Mouse (Mus musculus): ENCODE measurements around the gene Sult2b1. TPM values are rescaled to one million over a fixed set of nuclear protein-coding genes. Genes with fewer than 3 reads are reported as not detected.

The Sult2b1 gene
- polyA plus RNA-seq, 2 experiments: 0.35 to 0.43 TPM

DNA sequence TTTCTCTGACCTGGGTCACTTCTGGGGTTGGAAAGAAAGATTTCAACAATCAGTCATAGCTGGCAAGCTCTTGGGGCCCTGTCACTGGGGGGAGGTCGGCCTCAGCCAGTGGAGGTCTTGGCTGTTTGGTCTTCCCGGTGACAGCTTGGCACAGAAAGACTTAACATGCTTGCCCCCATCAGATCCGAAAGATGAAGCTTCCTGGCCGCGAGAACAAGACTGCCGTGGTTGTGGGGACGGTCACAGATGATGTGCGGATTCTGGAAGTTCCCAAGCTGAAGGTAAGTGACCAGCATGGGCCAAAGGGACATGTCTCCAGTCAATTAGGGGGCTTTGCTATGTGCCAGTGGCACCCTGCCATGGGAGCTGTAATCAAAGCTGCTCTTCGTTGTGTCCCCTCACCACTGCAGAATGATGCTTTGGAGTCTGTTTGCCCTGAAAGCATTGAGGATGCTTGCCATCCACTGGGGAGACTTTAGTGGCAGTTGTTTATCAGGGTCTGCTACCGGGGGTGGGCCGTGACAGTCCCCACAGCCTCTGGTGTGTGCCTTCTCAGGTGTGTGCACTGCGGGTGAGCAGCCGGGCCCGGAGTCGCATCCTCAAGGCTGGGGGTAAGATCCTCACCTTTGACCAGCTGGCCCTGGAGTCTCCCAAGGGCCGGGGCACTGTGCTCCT is 64.6 kb downstream of the Sult2b1 start:
- peak overlapping the region; percentile 81 for H3K4me2 ChIP-seq (ENCODE audit: low read depth)
- no peak for DNase-seq (ENCODE audit: low read depth in 3 of 3, low spot score in 3 of 3)
- H3K9ac ChIP-seq (replicated peaks): peak overlapping the region; percentile 99
- H3K27ac ChIP-seq: no peak overlapping the region
- peak overlapping the region in 1 of 2 experiments; percentile 90; a peak in 2 of 4 replicates for H3K4me3 ChIP-seq (ENCODE audit: insufficient read depth in 1 of 2, low read depth in 2 of 2, low read length in 2 of 2)
- H3K27me3 ChIP-seq (ENCODE audit: control insufficient read depth, insufficient read depth, low read length): no peaks in the 10 kb centered on the region
- WGBS (ENCODE audit: insufficient replicate concordance): 84% methylated on average over 15 of the region's 16 CpGs
- no peaks in the 10 kb centered on the region for H3K9me3 ChIP-seq (ENCODE audit: control insufficient read depth, low read length)
- peaks cover 16 to 21% of the 10 kb centered on the region in 2 experiments for H3K4me1 ChIP-seq (replicated peaks; ENCODE audit: control insufficient read depth in 2 of 2, insufficient read depth in 2 of 2, low read length in 1 of 2)
- peaks cover 41% of the 10 kb centered on the region for H3K36me3 ChIP-seq (replicated peaks; ENCODE audit: control insufficient read depth, insufficient read depth, low read depth)
- no peak for ATAC-seq (ENCODE audit: insufficient read depth)
- TF ChIP-seq CTCF (IDR thresholded peaks at IDR 0.05; ENCODE audit: low read depth) (no peak), EP300 (IDR thresholded peaks at IDR 0.05; ENCODE audit: low read depth) (no peak)

DNA sequence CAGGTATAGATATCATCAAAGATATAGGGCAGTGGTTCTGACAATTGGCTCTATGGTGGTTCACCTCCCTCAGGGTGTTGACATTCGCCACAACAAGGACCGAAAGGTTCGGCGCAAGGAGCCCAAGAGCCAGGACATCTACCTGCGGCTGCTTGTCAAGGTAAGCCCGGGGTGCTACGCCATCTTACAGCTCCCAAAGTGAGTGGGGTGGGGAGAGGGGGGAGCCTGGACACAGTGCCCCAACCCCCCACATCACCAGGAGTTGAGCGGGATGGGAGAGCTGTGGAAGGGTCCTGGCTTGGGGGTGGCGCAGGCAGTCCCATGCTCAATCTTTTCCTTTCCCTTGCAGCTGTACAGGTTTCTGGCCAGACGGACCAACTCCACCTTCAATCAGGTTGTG is 65.3 kb downstream of the Sult2b1 start:
- DNase-seq (ENCODE audit: low read depth in 3 of 3, low spot score in 3 of 3): no peak
- Histone ChIP-seq H3K27me3 (ENCODE audit: control insufficient read depth, insufficient read depth, low read length) (no peaks in the 10 kb centered on the region), H3K9ac (replicated peaks) (peak overlapping the region; percentile 99), H3K4me2 (ENCODE audit: low read depth) (peak overlapping the region; percentile 81), H3K4me1 (replicated peaks; ENCODE audit: control insufficient read depth in 2 of 2, insufficient read depth in 2 of 2, low read length in 1 of 2) (peaks cover 21 to 25% of the 10 kb centered on the region in 2 experiments), H3K36me3 (replicated peaks; ENCODE audit: control insufficient read depth, insufficient read depth, low read depth) (peaks cover 38% of the 10 kb centered on the region), H3K4me3 (ENCODE audit: insufficient read depth in 1 of 2, low read depth in 2 of 2, low read length in 2 of 2) (peak overlapping the region; percentile 88 to 90), H3K27ac (peak overlapping the region; percentile 78), H3K9me3 (ENCODE audit: control insufficient read depth, low read length) (no peaks in the 10 kb centered on the region)
- 69% methylated on average over 10 of the region's 10 CpGs for WGBS (ENCODE audit: insufficient replicate concordance)
- TF ChIP-seq CTCF (IDR thresholded peaks at IDR 0.05; ENCODE audit: low read depth): no peak
- no peak for ATAC-seq (ENCODE audit: insufficient read depth)

DNA sequence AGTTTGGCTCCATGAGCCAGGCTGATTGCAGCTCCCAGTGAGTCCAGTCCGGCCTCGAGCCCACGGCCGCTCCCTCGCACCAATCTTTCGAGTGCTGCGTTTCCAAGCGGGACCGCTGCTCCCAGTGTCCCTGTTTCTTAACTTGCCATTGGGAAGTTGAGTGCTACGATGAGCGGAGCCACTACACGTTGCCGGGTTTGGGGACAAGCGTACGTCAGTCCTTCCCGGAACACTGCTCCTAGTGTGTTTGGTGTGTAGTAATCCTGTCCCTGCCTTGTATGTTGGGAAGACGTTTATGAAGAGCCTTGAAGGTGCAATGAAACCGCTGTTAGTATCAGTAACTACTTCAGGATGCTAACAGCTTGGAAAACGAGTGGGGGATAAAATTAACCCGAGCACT is 66.1 kb downstream of the Sult2b1 start:
- under 1% methylated on average over 20 of the region's 20 CpGs for WGBS (ENCODE audit: insufficient replicate concordance)
- Histone ChIP-seq H3K27ac (peak overlapping the region; percentile 78), H3K4me3 (ENCODE audit: insufficient read depth in 1 of 2, low read depth in 2 of 2, low read length in 2 of 2) (peak overlapping the region; percentile 88 to 90), H3K9me3 (ENCODE audit: control insufficient read depth, low read length) (no peaks in the 10 kb centered on the region), H3K9ac (replicated peaks) (peak overlapping the region; percentile 99), H3K4me1 (replicated peaks; ENCODE audit: control insufficient read depth in 2 of 2, insufficient read depth in 2 of 2, low read length in 1 of 2) (peaks cover 21 to 26% of the 10 kb centered on the region in 2 experiments), H3K27me3 (ENCODE audit: control insufficient read depth, insufficient read depth, low read length) (no peaks in the 10 kb centered on the region), H3K36me3 (replicated peaks; ENCODE audit: control insufficient read depth, insufficient read depth, low read depth) (peaks cover 30% of the 10 kb centered on the region), H3K4me2 (ENCODE audit: low read depth) (peak overlapping the region; percentile 81)
- ATAC-seq (ENCODE audit: insufficient read depth) (no peak), DNase-seq (ENCODE audit: low read depth in 3 of 3, low spot score in 3 of 3) (no peak)
- TF ChIP-seq CTCF (IDR thresholded peaks at IDR 0.05; ENCODE audit: low read depth): no peak
- no peak for TF ChIP-seq EP300 (IDR thresholded peaks at IDR 0.05; ENCODE audit: low read depth)

DNA sequence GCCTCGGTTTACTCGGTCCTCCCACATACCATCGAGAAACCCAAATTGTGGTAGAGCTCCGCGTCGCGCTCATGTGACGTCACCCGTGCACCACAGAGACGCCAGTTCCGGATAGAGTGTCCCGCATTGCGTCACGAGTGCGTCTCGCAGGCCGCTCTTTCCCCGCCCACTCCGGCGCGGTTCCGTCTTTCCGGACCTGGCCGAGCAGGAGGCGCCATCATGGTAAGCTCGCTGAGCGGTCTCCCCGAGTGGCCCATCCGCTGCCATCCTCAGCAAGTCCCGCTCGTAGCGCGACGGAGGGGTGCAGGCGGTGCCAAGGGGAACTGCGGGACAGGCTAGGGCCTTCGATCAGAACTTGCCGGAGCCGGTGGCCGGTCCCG is 66.6 kb downstream of the Sult2b1 start, which contains the start of gene Sphk2:
TSS of gene Sphk2 (minus strand) at position 85 of the 380 bp plus-strand sequence.
- Histone ChIP-seq H3K9me3 (ENCODE audit: control insufficient read depth, low read length) (no peaks in the 10 kb centered on the region), H3K9ac (replicated peaks) (peak within 1 kb of the TSS; percentile 99), H3K36me3 (replicated peaks; ENCODE audit: control insufficient read depth, insufficient read depth, low read depth) (peaks cover 34% of the 10 kb centered on the region), H3K27ac (peak within 1 kb of the TSS; percentile 78), H3K4me3 (ENCODE audit: insufficient read depth in 1 of 2, low read depth in 2 of 2, low read length in 2 of 2) (peak within 1 kb of the TSS; percentile 90), H3K27me3 (ENCODE audit: control insufficient read depth, insufficient read depth, low read length) (no peaks in the 10 kb centered on the region), H3K4me1 (replicated peaks; ENCODE audit: control insufficient read depth in 2 of 2, insufficient read depth in 2 of 2, low read length in 1 of 2) (peaks cover 21 to 26% of the 10 kb centered on the region in 2 experiments), H3K4me2 (ENCODE audit: low read depth) (peak within 1 kb of the TSS; percentile 81)
- under 1% methylated on average over 41 of the region's 41 CpGs for WGBS (ENCODE audit: insufficient replicate concordance)
- DNase-seq (ENCODE audit: low read depth in 3 of 3, low spot score in 3 of 3) (peak; percentile 93 to 95 (median 94)), ATAC-seq (ENCODE audit: insufficient read depth) (peak; percentile 70)
- TF ChIP-seq CTCF (IDR thresholded peaks at IDR 0.05; ENCODE audit: low read depth) (0 out of 2 replicates have a peak, but pooled peaks have one; percentile 38), EP300 (IDR thresholded peaks at IDR 0.05; ENCODE audit: low read depth) (no peak; the same call in 1 of the 2 replicates)
